Mouse (Mus musculus) ES-Bruce4 (cell line): ENCODE measurements at regions not wholly inside any gene's neighbourhood (a gene's known extent, or its start where the extent isn't known, plus 50 kb on each side); places are given as distances from the start of the nearest gene placed in this dataset.
A peak's percentile ranks its signal among the peaks of the same experiment; 100 is the strongest.

ENCODE experiments used
- H3K27ac ChIP-seq: 2 replicates; pipeline ENCODE4 v1.5.1; 2012; ENCODE audit warnings: low read length, inconsistent platforms; ENCODE audit not compliant: insufficient read depth
- H3K27me3 ChIP-seq: 2 replicates; pipeline ENCODE4 v1.6.1; 2012; ENCODE audit warnings: mild to moderate bottlenecking, low read length, inconsistent platforms; ENCODE audit not compliant: control insufficient read depth, poor library complexity, insufficient read depth, severe bottlenecking
- H3K36me3 ChIP-seq: 2 replicates; pipeline ENCODE4 v1.6.1; 2012; ENCODE audit warnings: inconsistent platforms, mild to moderate bottlenecking, low read length, moderate library complexity; ENCODE audit not compliant: control insufficient read depth, poor library complexity, insufficient read depth, severe bottlenecking
- H3K4me1 ChIP-seq: one replicate; pipeline ENCODE4 v1.8.1; 2011; ENCODE audit warnings: low read length; ENCODE audit not compliant: control insufficient read depth, insufficient read depth
- H3K4me3 ChIP-seq: 2 replicates; pipeline ENCODE4 v1.5.1; 2011; ENCODE audit warnings: low read depth, mild to moderate bottlenecking, low read length
- H3K9ac ChIP-seq: 2 replicates; pipeline ENCODE4 v1.6.1; 2012; ENCODE audit warnings: low read depth, mild to moderate bottlenecking, inconsistent platforms; ENCODE audit not compliant: poor library complexity, severe bottlenecking
- H3K9me3 ChIP-seq: replicated peaks from 2 replicates; pipeline ENCODE4 v1.6.1; 2012; ENCODE audit warnings: mild to moderate bottlenecking, low read length, inconsistent platforms; ENCODE audit not compliant: control insufficient read depth, poor library complexity, insufficient read depth, severe bottlenecking
- CTCF ChIP-seq: IDR thresholded peaks from one replicate; pipeline ENCODE4 v1.8.1; 2011; ENCODE audit warnings: low read depth, low read length
- EP300 ChIP-seq: IDR thresholded peaks from 2 replicates; pipeline ENCODE4 v1.6.1; 2011; ENCODE audit warnings: low read depth, low read length; ENCODE audit not compliant: insufficient read depth
- POLR2A ChIP-seq: IDR thresholded peaks from one replicate; pipeline ENCODE4 v1.8.1; 2011; ENCODE audit warnings: low read length; ENCODE audit not compliant: insufficient read depth

GRCm38 (mm10) chr11:112839721-112840494 is 57.9 kb downstream of the Sox9 start:
- H3K4me1 ChIP-seq = peaks cover 6% of the 10 kb centered on the region
- no peak overlapping the region for H3K9ac ChIP-seq
- no peak overlapping the region for H3K4me3 ChIP-seq

GRCm38 (mm10) chr11:112840495-112840828 is 58.4 kb downstream of the Sox9 start:
- TF ChIP-seq POLR2A = no peak
- no peak for TF ChIP-seq EP300
- no peak for TF ChIP-seq CTCF
- Histone ChIP-seq H3K27ac (peak overlapping the region; percentile 35), H3K27me3 (peaks cover 3% of the 10 kb centered on the region; the same call in 1 of the 2 replicates), H3K4me3 (no peak overlapping the region; the same call in 1 of the 2 replicates), H3K9me3 (no peaks in the 10 kb centered on the region), H3K9ac (no peak overlapping the region), H3K36me3 (no peaks in the 10 kb centered on the region), H3K4me1 (peaks cover 3% of the 10 kb centered on the region)

More at GRCm38 (mm10) chr11:112839721-112840494, 57.9 kb downstream of the Sox9 start:
- no peak for TF ChIP-seq POLR2A
- no peak for TF ChIP-seq CTCF
- TF ChIP-seq EP300 = peak; percentile 36; the same call in 1 of the 2 replicates
- Histone ChIP-seq H3K9me3 (no peaks in the 10 kb centered on the region), H3K27ac (peak overlapping the region; percentile 51), H3K36me3 (no peaks in the 10 kb centered on the region), H3K27me3 (peaks cover 3% of the 10 kb centered on the region; the same call in 1 of the 2 replicates)

- H3K4me3 ChIP-seq = no peak overlapping the region
- TF ChIP-seq EP300 = peak; percentile 52; the same call in 1 of the 2 replicates
- no peak for TF ChIP-seq POLR2A
- TF ChIP-seq CTCF = no peak
These were observed 62.4 kb downstream of the Sox9 start for GRCm38 (mm10) chr11:112844258-112844901.

GRCm38 (mm10) chr11:112847146-112847545 is 65.1 kb downstream of the Sox9 start:
- Histone ChIP-seq H3K36me3 (no peaks in the 10 kb centered on the region), H3K27ac (no peak overlapping the region), H3K4me3 (no peak overlapping the region), H3K9ac (no peak overlapping the region), H3K9me3 (no peaks in the 10 kb centered on the region), H3K4me1 (no peaks in the 10 kb centered on the region), H3K27me3 (no peaks in the 10 kb centered on the region; the same call in 1 of the 2 replicates)
- TF ChIP-seq CTCF (no peak), POLR2A (no peak), EP300 (no peak)

More at GRCm38 (mm10) chr11:112844258-112844901, 62.4 kb downstream of the Sox9 start:
- no peaks in the 10 kb centered on the region for H3K36me3 ChIP-seq
- H3K9ac ChIP-seq = no peak overlapping the region
- no peak overlapping the region for H3K27ac ChIP-seq
- peaks cover 3% of the 10 kb centered on the region for H3K4me1 ChIP-seq
- H3K27me3 ChIP-seq = peaks cover 3% of the 10 kb centered on the region; the same call in 1 of the 2 replicates
- H3K9me3 ChIP-seq = no peaks in the 10 kb centered on the region

- Histone ChIP-seq H3K27me3 (no peaks in the 10 kb centered on the region; the same call in 1 of the 2 replicates), H3K9ac (no peak overlapping the region), H3K4me3 (no peak overlapping the region), H3K4me1 (no peaks in the 10 kb centered on the region), H3K27ac (no peak overlapping the region), H3K36me3 (no peaks in the 10 kb centered on the region), H3K9me3 (no peaks in the 10 kb centered on the region)
- TF ChIP-seq CTCF = no peak
- no peak for TF ChIP-seq POLR2A
- no peak for TF ChIP-seq EP300
These were observed 65.8 kb downstream of the Sox9 start for GRCm38 (mm10) chr11:112847851-112848250.

GRCm38 (mm10) chr11:112849974-112850373 is 68.0 kb downstream of the Sox9 start:
- Histone ChIP-seq H3K4me3 (no peak overlapping the region), H3K4me1 (no peaks in the 10 kb centered on the region), H3K27ac (no peak overlapping the region), H3K27me3 (no peaks in the 10 kb centered on the region; the same call in 1 of the 2 replicates), H3K9me3 (no peaks in the 10 kb centered on the region), H3K9ac (no peak overlapping the region), H3K36me3 (no peaks in the 10 kb centered on the region)
- TF ChIP-seq POLR2A = no peak
- no peak for TF ChIP-seq CTCF
- no peak for TF ChIP-seq EP300
